Mouse (Mus musculus) midbrain, embryonic 15.5 days (tissue): ENCODE data around the gene Olfr263. TPM values are rescaled to one million over a fixed set of nuclear protein-coding genes. Genes with fewer than 3 reads are reported as not detected.

Experiments
- ATAC-seq: fragments of 200-750 bp; cut with Nextera tagmentation; replicated peaks from 2 replicates; pipeline ENCODE4 v1.8.0; 2017; ENCODE audit warnings: moderate TSS enrichment
- H3K27ac ChIP-seq: fragments of 300-500 bp; sonication (generic); 2 replicates; pipeline ENCODE4 v1.5.1; 2015; ENCODE audit warnings: mild to moderate bottlenecking, inconsistent platforms
- H3K27me3 ChIP-seq: fragments of 300-500 bp; sonication (generic); replicated peaks from 2 replicates; pipeline ENCODE4 v1.6.1; 2015; ENCODE audit warnings: inconsistent platforms
- H3K36me3 ChIP-seq: fragments of 300-500 bp; sonication (generic); replicated peaks from 2 replicates; pipeline ENCODE4 v1.6.1; 2015; ENCODE audit warnings: inconsistent platforms
- H3K4me1 ChIP-seq: fragments of 300-500 bp; sonication (generic); 2 replicates; pipeline ENCODE4 v1.6.1; 2015; ENCODE audit warnings: inconsistent platforms
- H3K4me2 ChIP-seq: fragments of 300-500 bp; sonication (generic); 2 replicates; pipeline ENCODE4 v1.6.1; 2015; ENCODE audit warnings: inconsistent platforms, mild to moderate bottlenecking, moderate library complexity
- H3K4me3 ChIP-seq: fragments of 300-500 bp; sonication (generic); 2 replicates; pipeline ENCODE4 v1.5.1; 2015; ENCODE audit warnings: mild to moderate bottlenecking, inconsistent platforms
- H3K9ac ChIP-seq: fragments of 300-500 bp; sonication (generic); 2 replicates; pipeline ENCODE4 v1.6.1; 2015; ENCODE audit warnings: mild to moderate bottlenecking, inconsistent platforms
- H3K9me3 ChIP-seq: fragments of 300-500 bp; sonication (generic); 2 replicates; pipeline ENCODE4 v1.6.1; 2016; ENCODE audit warnings: inconsistent platforms
- WGBS: fragments of 180-500 bp; shearing (Covaris S2); methylation state at CpG from one replicate; pipeline ENCODE4 v1.1.7; 2015; ENCODE audit warnings: mixed read lengths; 5-methylcytosine and 5-hydroxymethylcytosine counted together
- polyA plus RNA-seq: library from polyadenylated mRNA; unstranded; fragments of >200 nt; fragmentation: Nextera tagmentation; extraction: Ambion mirVana; gene quantifications from 2 replicates; pipeline ENCODE4 v1.2.1, GENCODE M21; 2015

Olfr263 gene
- polyA plus RNA-seq, 1 experiment from 2014 or later: not detected

GRCm38 (mm10) chr13:21160657-21161590 is 31.5 kb downstream of the Olfr263 start:
- H3K27ac ChIP-seq: 0 out of 2 replicates have a peak overlapping the region, but pooled peaks have one; percentile 36
- H3K9me3 ChIP-seq: no peaks in the 10 kb centered on the region
- peak overlapping the region; percentile 57 for H3K9ac ChIP-seq
- H3K27me3 ChIP-seq: 0 out of 2 replicates have a peak, but pooled peaks cover 3% of the 10 kb centered on the region
- no peaks in the 10 kb centered on the region for H3K36me3 ChIP-seq
- H3K4me3 ChIP-seq: peak overlapping the region; percentile 77
- peak; percentile 91 for ATAC-seq
- WGBS: under 1% methylated on average over 32 of the region's 32 CpGs
- H3K4me2 ChIP-seq: peak overlapping the region; percentile 98
- H3K4me1 ChIP-seq: peaks cover 19% of the 10 kb centered on the region

- Histone ChIP-seq H3K27me3 (0 out of 2 replicates have a peak, but pooled peaks cover 3% of the 10 kb centered on the region), H3K4me1 (peaks cover 24% of the 10 kb centered on the region), H3K4me3 (peak overlapping the region; percentile 77), H3K9me3 (no peaks in the 10 kb centered on the region), H3K36me3 (no peaks in the 10 kb centered on the region), H3K9ac (no peak overlapping the region), H3K4me2 (peak overlapping the region; percentile 98), H3K27ac (no peak overlapping the region)
- 44% methylated on average over 2 of the region's 2 CpGs for WGBS
- peak; percentile 22; the same call in 1 of the 2 replicates for ATAC-seq
These were observed 32.2 kb downstream of the Olfr263 start for GRCm38 (mm10) chr13:21161591-21161990.

GRCm38 (mm10) chr13:21162591-21162990 is 33.2 kb downstream of the Olfr263 start:
- Histone ChIP-seq H3K4me1 (peaks cover 26% of the 10 kb centered on the region), H3K27ac (no peak overlapping the region), H3K4me2 (no peak overlapping the region), H3K27me3 (no peaks in the 10 kb centered on the region), H3K9ac (no peak overlapping the region), H3K36me3 (no peaks in the 10 kb centered on the region), H3K9me3 (no peaks in the 10 kb centered on the region), H3K4me3 (no peak overlapping the region)
- 72% methylated on average over 5 of the region's 5 CpGs for WGBS
- no peak for ATAC-seq

- under 1% methylated on average over 27 of the region's 27 CpGs for WGBS
- Histone ChIP-seq H3K4me3 (peak overlapping the region; percentile 62), H3K36me3 (no peaks in the 10 kb centered on the region), H3K9me3 (no peaks in the 10 kb centered on the region), H3K4me2 (peak overlapping the region; percentile 87), H3K27ac (peak overlapping the region; percentile 25; the same call in 1 of the 2 replicates), H3K9ac (peak overlapping the region; percentile 34), H3K4me1 (peaks cover 21% of the 10 kb centered on the region), H3K27me3 (no peaks in the 10 kb centered on the region)
- ATAC-seq: peak; percentile 70
These were observed 37.8 kb downstream of the Olfr263 start for GRCm38 (mm10) chr13:21166936-21167909.

- WGBS: under 1% methylated on average over 8 of the region's 8 CpGs
- H3K36me3 ChIP-seq: no peaks in the 10 kb centered on the region
- H3K27ac ChIP-seq: no peak overlapping the region
- ATAC-seq: peak; percentile 66
- peak overlapping the region; percentile 62 for H3K4me3 ChIP-seq
- H3K4me1 ChIP-seq: peaks cover 27% of the 10 kb centered on the region
- H3K27me3 ChIP-seq: no peaks in the 10 kb centered on the region
- no peaks in the 10 kb centered on the region for H3K9me3 ChIP-seq
- H3K4me2 ChIP-seq: peak overlapping the region; percentile 87
- no peak overlapping the region for H3K9ac ChIP-seq
These were observed 38.5 kb downstream of the Olfr263 start for GRCm38 (mm10) chr13:21167910-21168300.

GRCm38 (mm10) chr13:21168371-21169011 is 39.1 kb downstream of the Olfr263 start:
- Histone ChIP-seq H3K4me2 (peak overlapping the region; percentile 87), H3K9ac (peak overlapping the region; percentile 26), H3K27me3 (no peaks in the 10 kb centered on the region), H3K4me1 (peaks cover 33% of the 10 kb centered on the region), H3K27ac (peak overlapping the region; percentile 57), H3K9me3 (no peaks in the 10 kb centered on the region), H3K36me3 (no peaks in the 10 kb centered on the region), H3K4me3 (peak overlapping the region; percentile 62)
- under 1% methylated on average over 16 of the region's 16 CpGs for WGBS
- ATAC-seq: no peak

GRCm38 (mm10) chr13:21169121-21169656 is 39.8 kb downstream of the Olfr263 start:
- peak overlapping the region; percentile 57; the same call in 1 of the 2 replicates for H3K27ac ChIP-seq
- no peaks in the 10 kb centered on the region for H3K27me3 ChIP-seq
- peak overlapping the region; percentile 62 for H3K4me3 ChIP-seq
- ATAC-seq: no peak
- peak overlapping the region; percentile 26 for H3K9ac ChIP-seq
- peak overlapping the region; percentile 87 for H3K4me2 ChIP-seq
- no peaks in the 10 kb centered on the region for H3K9me3 ChIP-seq
- H3K4me1 ChIP-seq: peaks cover 33% of the 10 kb centered on the region
- no peaks in the 10 kb centered on the region for H3K36me3 ChIP-seq
- 3% methylated on average over 14 of the region's 14 CpGs for WGBS

- Histone ChIP-seq H3K4me1 (peaks cover 33% of the 10 kb centered on the region), H3K4me2 (peak overlapping the region; percentile 87), H3K27me3 (no peaks in the 10 kb centered on the region), H3K4me3 (peak overlapping the region; percentile 62), H3K9ac (peak overlapping the region; percentile 35), H3K27ac (peak overlapping the region; percentile 78), H3K36me3 (no peaks in the 10 kb centered on the region), H3K9me3 (no peaks in the 10 kb centered on the region)
- ATAC-seq: peak; percentile 81
- under 1% methylated on average over 39 of the region's 39 CpGs for WGBS
These were observed 40.4 kb downstream of the Olfr263 start for GRCm38 (mm10) chr13:21169657-21170430.

GRCm38 (mm10) chr13:21170431-21171155 is 41.2 kb downstream of the Olfr263 start:
- Histone ChIP-seq H3K4me1 (peaks cover 33% of the 10 kb centered on the region), H3K9ac (peak overlapping the region; percentile 25; the same call in 1 of the 2 replicates), H3K36me3 (no peaks in the 10 kb centered on the region), H3K4me2 (peak overlapping the region; percentile 87), H3K27me3 (no peaks in the 10 kb centered on the region), H3K4me3 (peak overlapping the region; percentile 62), H3K27ac (no peak overlapping the region), H3K9me3 (no peaks in the 10 kb centered on the region)
- 36% methylated on average over 17 of the region's 17 CpGs for WGBS
- no peak for ATAC-seq

- no peak for ATAC-seq
- 6% methylated on average over 15 of the region's 15 CpGs for WGBS
- Histone ChIP-seq H3K9ac (peak overlapping the region; percentile 25; the same call in 1 of the 2 replicates), H3K27ac (no peak overlapping the region), H3K36me3 (no peaks in the 10 kb centered on the region), H3K27me3 (no peaks in the 10 kb centered on the region), H3K4me1 (peaks cover 33% of the 10 kb centered on the region), H3K4me3 (peak overlapping the region; percentile 62), H3K4me2 (peak overlapping the region; percentile 87), H3K9me3 (no peaks in the 10 kb centered on the region)
These were observed 41.7 kb downstream of the Olfr263 start for GRCm38 (mm10) chr13:21171156-21171530.
